Mouse (Mus musculus): ENCODE data around the gene Gng11. TPM values are rescaled to one million over a fixed set of nuclear protein-coding genes. Genes with fewer than 3 reads are reported as not detected.

The Gng11 gene
- polyA plus RNA-seq, 1 experiment = 14.6 TPM

GRCm38 (mm10) chr6:3998089-3998488 lies 5.6 kb upstream of the Gng11 start:
- TF ChIP-seq CTCF (IDR thresholded peaks at IDR 0.05; ENCODE audit: extremely low read depth, insufficient read length, insufficient replicate concordance, low read depth, low read length) (no peak), POLR2A (IDR thresholded peaks at IDR 0.05; ENCODE audit: low read depth, low read length) (no peak)

GRCm38 (mm10) chr6:3999296-3999695 lies 4.4 kb upstream of the Gng11 start:
- 85% methylated on average over 6 of the region's 6 CpGs for WGBS
- Histone ChIP-seq H3K4me3 (ENCODE audit: low read depth, low read length) (no peak overlapping the region), H3K27ac (ENCODE audit: insufficient read depth, low read depth, low read length) (no peak overlapping the region), H3K4me1 (ENCODE audit: control insufficient read depth, insufficient read depth, insufficient read length, low read length) (no peaks in the 10 kb centered on the region), H3K27me3 (ENCODE audit: control insufficient read depth, insufficient read depth, low read length) (no peaks in the 10 kb centered on the region), H3K36me3 (ENCODE audit: control insufficient read depth, insufficient read depth, low read length) (no peaks in the 10 kb centered on the region)
- no peak for TF ChIP-seq POLR2A (IDR thresholded peaks at IDR 0.05; ENCODE audit: low read depth, low read length)
- no peak for TF ChIP-seq CTCF (IDR thresholded peaks at IDR 0.05; ENCODE audit: extremely low read depth, insufficient read length, insufficient replicate concordance, low read depth, low read length)

More at GRCm38 (mm10) chr6:3998089-3998488, 5.6 kb upstream of the Gng11 start:
- H3K27ac ChIP-seq (ENCODE audit: insufficient read depth, low read depth, low read length) = no peak overlapping the region
- no peaks in the 10 kb centered on the region for H3K4me1 ChIP-seq (ENCODE audit: control insufficient read depth, insufficient read depth, insufficient read length, low read length)
- no peak overlapping the region for H3K4me3 ChIP-seq (ENCODE audit: low read depth, low read length)
- no peaks in the 10 kb centered on the region for H3K27me3 ChIP-seq (ENCODE audit: control insufficient read depth, insufficient read depth, low read length)
- 78% methylated on average over 4 of the region's 4 CpGs for WGBS
- no peaks in the 10 kb centered on the region for H3K36me3 ChIP-seq (ENCODE audit: control insufficient read depth, insufficient read depth, low read length)

GRCm38 (mm10) chr6:4000716-4001115 lies 3.0 kb upstream of the Gng11 start:
- Histone ChIP-seq H3K4me3 (ENCODE audit: low read depth, low read length) (no peak overlapping the region), H3K27me3 (ENCODE audit: control insufficient read depth, insufficient read depth, low read length) (no peaks in the 10 kb centered on the region), H3K36me3 (ENCODE audit: control insufficient read depth, insufficient read depth, low read length) (no peaks in the 10 kb centered on the region), H3K4me1 (ENCODE audit: control insufficient read depth, insufficient read depth, insufficient read length, low read length) (no peaks in the 10 kb centered on the region), H3K27ac (ENCODE audit: insufficient read depth, low read depth, low read length) (no peak overlapping the region)
- no peak for TF ChIP-seq POLR2A (IDR thresholded peaks at IDR 0.05; ENCODE audit: low read depth, low read length)
- WGBS = 71% methylated on average over 3 of the region's 3 CpGs

DNA sequence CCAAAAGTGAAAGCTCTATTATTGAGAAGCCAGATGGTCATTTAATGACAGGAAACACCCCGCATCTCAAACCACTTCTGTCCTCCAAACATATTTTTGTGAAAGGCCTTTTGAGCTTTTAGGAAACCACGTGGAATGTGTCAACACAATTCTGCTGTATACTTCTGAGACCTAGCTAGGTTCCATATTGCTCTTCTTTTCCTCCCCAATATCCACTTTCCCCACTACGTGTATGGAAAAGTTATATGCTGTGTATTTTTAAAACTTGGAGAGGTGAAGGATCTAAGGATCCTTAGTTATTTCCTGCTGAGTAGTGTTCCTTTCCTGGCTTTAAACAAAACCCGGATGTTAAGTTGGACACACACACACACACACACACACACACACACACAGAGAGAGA lies 259 bp upstream of the Gng11 start:
- 31% methylated on average over 4 of the region's 4 CpGs for WGBS
- H3K27ac ChIP-seq (ENCODE audit: insufficient read depth, low read depth, low read length) = peak overlapping the region; percentile 20
- H3K4me3 ChIP-seq (ENCODE audit: low read depth, low read length) = peak overlapping the region; percentile 66; the same call in 1 of the 2 replicates
- H3K27me3 ChIP-seq (ENCODE audit: control insufficient read depth, insufficient read depth, low read length) = no peaks in the 10 kb centered on the region
- no peaks in the 10 kb centered on the region for H3K4me1 ChIP-seq (ENCODE audit: control insufficient read depth, insufficient read depth, insufficient read length, low read length)
- no peak for TF ChIP-seq POLR2A (IDR thresholded peaks at IDR 0.05; ENCODE audit: low read depth, low read length)
- TF ChIP-seq CTCF (IDR thresholded peaks at IDR 0.05; ENCODE audit: extremely low read depth, insufficient read length, insufficient replicate concordance, low read depth, low read length) = no peak
- no peaks in the 10 kb centered on the region for H3K36me3 ChIP-seq (ENCODE audit: control insufficient read depth, insufficient read depth, low read length)

DNA sequence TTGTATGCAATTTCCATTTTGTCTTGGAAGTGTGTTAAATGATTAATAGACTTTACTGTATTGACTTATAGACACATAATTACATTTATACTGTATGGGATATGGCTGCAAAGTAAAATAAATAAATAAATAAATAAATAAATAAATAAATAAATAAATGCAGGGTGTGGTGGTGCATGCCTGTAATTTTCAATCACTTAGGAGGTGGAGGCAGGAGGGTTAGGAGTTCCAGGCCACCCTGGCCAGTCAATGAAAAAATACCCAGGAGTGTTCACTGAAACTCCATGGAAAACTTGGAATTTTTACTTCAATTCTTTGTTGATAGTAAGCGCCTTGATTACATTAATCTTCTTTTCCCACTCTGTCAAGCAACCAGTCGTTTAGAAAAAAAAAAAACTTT lies 1.1 kb downstream of the Gng11 start:
- Histone ChIP-seq H3K27me3 (ENCODE audit: control insufficient read depth, insufficient read depth, low read length) (no peaks in the 10 kb centered on the region), H3K27ac (ENCODE audit: insufficient read depth, low read depth, low read length) (no peak overlapping the region), H3K4me1 (ENCODE audit: control insufficient read depth, insufficient read depth, insufficient read length, low read length) (no peaks in the 10 kb centered on the region), H3K4me3 (ENCODE audit: low read depth, low read length) (no peak overlapping the region), H3K36me3 (ENCODE audit: control insufficient read depth, insufficient read depth, low read length) (no peaks in the 10 kb centered on the region)
- WGBS = 66% methylated on average over 2 of the region's 2 CpGs
- TF ChIP-seq POLR2A (IDR thresholded peaks at IDR 0.05; ENCODE audit: low read depth, low read length) = no peak
- TF ChIP-seq CTCF (IDR thresholded peaks at IDR 0.05; ENCODE audit: extremely low read depth, insufficient read length, insufficient replicate concordance, low read depth, low read length) = no peak

DNA sequence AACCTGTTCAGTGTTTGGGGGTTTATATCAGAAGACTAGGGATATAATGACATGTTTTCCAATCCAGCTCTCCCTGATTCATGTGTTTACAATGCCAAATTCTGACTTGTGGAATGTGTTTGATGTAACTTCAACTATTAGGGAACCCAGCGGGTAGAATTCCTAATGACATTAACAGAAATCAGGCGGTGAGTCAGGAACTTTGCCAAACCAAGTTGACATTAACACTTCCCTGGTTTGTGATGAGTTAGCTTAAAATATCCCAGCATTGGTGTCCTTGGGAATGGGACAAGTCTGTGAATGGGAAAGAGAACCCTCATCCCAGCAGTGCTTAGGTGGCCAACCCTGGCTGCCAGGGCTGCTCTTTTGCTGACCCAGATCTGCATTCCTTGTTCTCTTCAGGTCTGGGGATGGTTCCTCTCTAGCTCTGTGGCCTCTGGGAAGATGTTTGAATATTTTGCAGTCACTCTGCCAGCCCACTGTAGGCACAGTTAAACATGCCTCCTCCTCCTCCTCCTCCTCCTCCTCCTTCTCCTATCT lies 4.9 kb downstream of the Gng11 start:
- 76% methylated on average over 2 of the region's 2 CpGs for WGBS
- TF ChIP-seq POLR2A (IDR thresholded peaks at IDR 0.05; ENCODE audit: low read depth, low read length) = no peak
- Histone ChIP-seq H3K4me3 (ENCODE audit: low read depth, low read length) (no peak overlapping the region), H3K27me3 (ENCODE audit: control insufficient read depth, insufficient read depth, low read length) (no peaks in the 10 kb centered on the region), H3K36me3 (ENCODE audit: control insufficient read depth, insufficient read depth, low read length) (no peaks in the 10 kb centered on the region), H3K27ac (ENCODE audit: insufficient read depth, low read depth, low read length) (no peak overlapping the region), H3K4me1 (ENCODE audit: control insufficient read depth, insufficient read depth, insufficient read length, low read length) (no peaks in the 10 kb centered on the region)

DNA sequence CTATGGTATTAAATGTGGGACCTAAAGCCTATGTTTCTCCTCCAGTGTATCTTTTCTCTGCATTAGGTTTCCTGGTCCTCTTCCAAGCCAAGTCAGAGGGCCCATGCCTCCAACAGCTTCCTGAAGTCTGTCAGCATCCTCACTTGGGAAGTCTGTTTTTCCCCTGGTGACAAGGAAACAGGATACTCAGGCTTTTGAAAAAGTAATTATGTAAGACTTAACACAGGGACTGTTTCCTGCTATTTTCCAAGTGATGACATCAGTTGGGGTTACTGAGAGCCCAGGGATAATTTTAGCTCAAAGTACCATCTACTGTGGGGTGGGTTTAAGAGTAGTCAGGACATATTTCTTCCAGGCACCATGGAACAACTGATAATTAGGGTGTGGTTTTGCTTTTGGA lies 5.8 kb downstream of the Gng11 start:
- Histone ChIP-seq H3K4me1 (ENCODE audit: control insufficient read depth, insufficient read depth, insufficient read length, low read length) (no peaks in the 10 kb centered on the region), H3K27ac (ENCODE audit: insufficient read depth, low read depth, low read length) (no peak overlapping the region), H3K36me3 (ENCODE audit: control insufficient read depth, insufficient read depth, low read length) (no peaks in the 10 kb centered on the region), H3K27me3 (ENCODE audit: control insufficient read depth, insufficient read depth, low read length) (no peaks in the 10 kb centered on the region), H3K4me3 (ENCODE audit: low read depth, low read length) (no peak overlapping the region)
- TF ChIP-seq POLR2A (IDR thresholded peaks at IDR 0.05; ENCODE audit: low read depth, low read length) (no peak), CTCF (IDR thresholded peaks at IDR 0.05; ENCODE audit: extremely low read depth, insufficient read length, insufficient replicate concordance, low read depth, low read length) (no peak)

- H3K27ac ChIP-seq (ENCODE audit: insufficient read depth, low read depth, low read length) = no peak overlapping the region
- H3K36me3 ChIP-seq (ENCODE audit: control insufficient read depth, insufficient read depth, low read length) = no peaks in the 10 kb centered on the region
- 67% methylated on average over 1 of the region's 1 CpGs for WGBS
- H3K27me3 ChIP-seq (ENCODE audit: control insufficient read depth, insufficient read depth, low read length) = no peaks in the 10 kb centered on the region
- no peaks in the 10 kb centered on the region for H3K4me1 ChIP-seq (ENCODE audit: control insufficient read depth, insufficient read depth, insufficient read length, low read length)
- no peak for TF ChIP-seq CTCF (IDR thresholded peaks at IDR 0.05; ENCODE audit: extremely low read depth, insufficient read length, insufficient replicate concordance, low read depth, low read length)
- TF ChIP-seq POLR2A (IDR thresholded peaks at IDR 0.05; ENCODE audit: low read depth, low read length) = no peak
- no peak overlapping the region for H3K4me3 ChIP-seq (ENCODE audit: low read depth, low read length)
Measured at GRCm38 (mm10) chr6:4022645-4023044, 18.9 kb downstream of the Gng11 start.
